ENCODE assay signal across 27 mouse cellular contexts in the genomic region with DNA sequence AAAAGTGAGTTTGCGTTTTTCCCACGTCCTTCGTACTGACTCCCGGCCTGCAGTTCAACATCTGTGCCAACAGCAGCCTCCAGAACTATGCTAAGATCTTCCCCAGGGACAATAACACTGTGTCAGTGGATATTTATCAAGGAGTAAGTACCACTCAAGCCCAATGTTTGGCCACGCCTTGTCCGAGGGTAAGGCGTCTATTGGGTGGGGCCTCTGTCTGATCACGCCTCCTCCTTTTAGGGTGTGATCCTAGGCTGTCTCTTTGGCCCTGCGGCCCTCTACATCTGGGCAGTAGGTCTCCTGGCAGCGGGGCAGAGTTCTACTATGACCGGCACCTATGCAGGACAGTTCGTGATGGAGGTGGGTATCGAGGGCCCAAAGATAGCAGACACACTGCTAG. TPM values are rescaled to one million over a fixed set of nuclear protein-coding genes. Genes with fewer than 3 reads are reported as not detected.
DNase-seq lines count a peak whose midpoint lies in the region; ATAC-seq and TF ChIP-seq lines count a peak whose summit lies in the region.
"Had no signal": no experiment of that assay in that cellular context is flagged by ENCODE, and none has a peak within 500 bp of the region (broad histone marks: within the 10 kb centered on the region; RNA-seq: fewer than 3 reads in every experiment).

No protein-coding gene starts in this region.

- no peak overlapping the region for H3K4me2 ChIP-seq in liver, embryonic 11.5 days
- no peak overlapping the region for H3K4me2 ChIP-seq in hindbrain, embryonic 13.5 days
- H3K4me2 ChIP-seq: embryonic facial prominence, embryonic 13.5 days; embryonic facial prominence, embryonic 15.5 days; forebrain, embryonic 12.5 days had no signal

- H3K4me3 ChIP-seq in liver, embryonic 11.5 days (ENCODE audit: low read depth, low read length) = no peak overlapping the region
- peak overlapping the region; percentile 51 for H3K4me3 ChIP-seq in E14TG2a.4 (replicated peaks; ENCODE audit: low read length)
- no peak overlapping the region for H3K4me3 ChIP-seq in hindbrain, embryonic 13.5 days
- H3K4me3 ChIP-seq: embryonic facial prominence, embryonic 13.5 days; embryonic facial prominence, embryonic 15.5 days; erythroblast, embryonic 14.5 days; forebrain, embryonic 10.5 days; forebrain, embryonic 12.5 days had no signal

- TF ChIP-seq CTCF in E14TG2a.4 (conservative IDR thresholded peaks at IDR 0.05; ENCODE audit: low read length) = no peak

- no peaks in the 10 kb centered on the region for H3K27me3 ChIP-seq in liver, embryonic 11.5 days (replicated peaks; ENCODE audit: control insufficient read depth, insufficient read depth, low read length)
- H3K27me3 ChIP-seq in E14TG2a.4 (ENCODE audit: insufficient read depth, low read length) = peaks cover 26% of the 10 kb centered on the region
- H3K27me3 ChIP-seq in hindbrain, embryonic 13.5 days = peaks cover 3% of the 10 kb centered on the region; the same call in 1 of the 2 replicates
- H3K27me3 ChIP-seq: CH12.LX; embryonic facial prominence, embryonic 13.5 days; embryonic facial prominence, embryonic 15.5 days; Patski had no signal

- peaks cover 28% of the 10 kb centered on the region for H3K4me1 ChIP-seq in liver, embryonic 11.5 days (replicated peaks; ENCODE audit: control insufficient read depth, insufficient read depth, low read length)
- peaks cover 84% of the 10 kb centered on the region for H3K4me1 ChIP-seq in E14TG2a.4 (replicated peaks; ENCODE audit: low read depth, low read length)
- H3K4me1 ChIP-seq in hindbrain, embryonic 13.5 days (replicated peaks) = 0 out of 2 replicates have a peak, but pooled peaks cover 3% of the 10 kb centered on the region

- H3K9me3 ChIP-seq in liver, embryonic 11.5 days (ENCODE audit: control insufficient read depth, low read length) = no peaks in the 10 kb centered on the region
- no peaks in the 10 kb centered on the region for H3K9me3 ChIP-seq in E14TG2a.4 (ENCODE audit: low read length)
- no peaks in the 10 kb centered on the region for H3K9me3 ChIP-seq in hindbrain, embryonic 13.5 days
- H3K9me3 ChIP-seq: embryonic facial prominence, embryonic 13.5 days; embryonic facial prominence, embryonic 15.5 days; forebrain, embryonic 10.5 days; forebrain, embryonic 12.5 days; G1E had no signal

- H3K36me3 ChIP-seq in liver, embryonic 11.5 days (ENCODE audit: control insufficient read depth, insufficient read depth, low read length) = no peaks in the 10 kb centered on the region
- no peaks in the 10 kb centered on the region for H3K36me3 ChIP-seq in E14TG2a.4 (ENCODE audit: insufficient read depth, low read length)
- H3K36me3 ChIP-seq in hindbrain, embryonic 13.5 days = no peaks in the 10 kb centered on the region
- H3K36me3 ChIP-seq: embryonic facial prominence, embryonic 13.5 days; embryonic facial prominence, embryonic 15.5 days; forebrain, embryonic 10.5 days; forebrain, embryonic 12.5 days; G1E had no signal

- peak; percentile 49 for DNase-seq in liver
- DNase-seq in liver, embryonic 11.5 days (ENCODE audit: low spot score) = no peak
- peak; percentile 56 for DNase-seq in R1 (ENCODE audit: low read depth, low spot score)
- DNase-seq: adrenal gland, adult 2 months; adrenal gland, postnatal 10 days; adrenal gland, postnatal 25 days; B cell, adult 2 months; cerebellum, adult 11 months; cerebellum, adult 18-20 months; cerebellum, adult 8-10 months; cerebellum, adult 9-11 months; cerebellum, postnatal 14 days; cerebellum, postnatal 36 days; embryo, embryonic 11 days; forebrain, postnatal 0 days had no signal

- H3K27ac ChIP-seq in liver, embryonic 11.5 days (ENCODE audit: low read depth, low read length) = no peak overlapping the region
- no peak overlapping the region for H3K27ac ChIP-seq in hindbrain, embryonic 13.5 days
- H3K27ac ChIP-seq: embryonic facial prominence, embryonic 13.5 days; embryonic facial prominence, embryonic 15.5 days; forebrain, embryonic 10.5 days; forebrain, embryonic 12.5 days had no signal

- H3K9ac ChIP-seq in liver, embryonic 11.5 days (ENCODE audit: low read depth, low read length) = no peak overlapping the region
- H3K9ac ChIP-seq in hindbrain, embryonic 13.5 days = no peak overlapping the region
- H3K9ac ChIP-seq: embryonic facial prominence, embryonic 13.5 days; embryonic facial prominence, embryonic 15.5 days; forebrain, embryonic 12.5 days; forebrain, postnatal 0 days had no signal

- ATAC-seq in liver, embryonic 11.5 days (replicated peaks; ENCODE audit: low FRiP score) = no peak
- no peak for ATAC-seq in hindbrain, embryonic 13.5 days (ENCODE audit: low FRiP score)
- ATAC-seq: CD4-positive, CD25-positive, alpha-beta regulatory T cell, adult 4 months; forebrain, embryonic 14.5 days; forebrain, postnatal 0 days; Patski had no signal

- 78% methylated on average over 13 of the region's 13 CpGs for WGBS in liver, embryonic 11.5 days
- 88% methylated on average over 13 of the region's 13 CpGs for WGBS in hindbrain, embryonic 13.5 days

RNA-seq across cellular contexts. Expression of gene Ctdsp1, which starts 7.9 kb away (rescaled TPM):
- 65.2 and 71.1 TPM in 2 replicates for polyA plus RNA-seq in liver, embryonic 11.5 days (2014; fragmentation: Nextera tagmentation; extraction: Ambion mirVana)
- 18.5 and 19.8 TPM in 2 replicates for polyA plus RNA-seq in hindbrain, embryonic 13.5 days (2015; fragmentation: Nextera tagmentation; extraction: Ambion mirVana)

RNA-seq across cellular contexts. Expression of gene Slc11a1, which starts 8.4 kb away (rescaled TPM):
- polyA plus RNA-seq in liver, embryonic 11.5 days (2014; fragmentation: Nextera tagmentation; extraction: Ambion mirVana) = 10.0 and 10.4 TPM in 2 replicates
- polyA plus RNA-seq in hindbrain, embryonic 13.5 days (2015; fragmentation: Nextera tagmentation; extraction: Ambion mirVana) = 2.4 and 2.5 TPM in 2 replicates
- polyA plus RNA-seq: G1E had no signal

RNA-seq across cellular contexts. Expression of gene Catip, which starts 21.5 kb away (rescaled TPM):
- polyA plus RNA-seq in liver, embryonic 11.5 days (2014; fragmentation: Nextera tagmentation; extraction: Ambion mirVana) = 0.21 TPM in 1 of 2 replicates, not detected in the other
- 0.80 and 1.6 TPM in 2 replicates for polyA plus RNA-seq in hindbrain, embryonic 13.5 days (2015; fragmentation: Nextera tagmentation; extraction: Ambion mirVana)
- polyA plus RNA-seq: erythroblast, embryonic 14.5 days; G1E had no signal

RNA-seq across cellular contexts. Expression of gene Vil1, which starts 25.8 kb away (rescaled TPM):
- polyA plus RNA-seq in liver, embryonic 11.5 days (2014; fragmentation: Nextera tagmentation; extraction: Ambion mirVana) = 0.88 and 0.94 TPM in 2 replicates
- polyA plus RNA-seq in hindbrain, embryonic 13.5 days (2015; fragmentation: Nextera tagmentation; extraction: Ambion mirVana) = 0.16 and 0.18 TPM in 2 replicates
- polyA plus RNA-seq: erythroblast, embryonic 14.5 days had no signal
